Mouse (Mus musculus): ENCODE measurements at regions not wholly inside any gene's neighbourhood (a gene's known extent, or its start where the extent isn't known, plus 50 kb on each side); places are given as distances from the start of the nearest gene placed in this dataset.

GRCm38 (mm10) chr2:11853210-11853973, 75.7 kb downstream of the Ankrd16 start:
- no peak for DNase-seq (ENCODE audit: low read depth, low spot score)

- no peak for DNase-seq (ENCODE audit: low read depth, low spot score)
These were observed 92.3 kb downstream of the Ankrd16 start for GRCm38 (mm10) chr2:11869983-11870382.

GRCm38 (mm10) chr2:11880005-11880404, 102.3 kb downstream of the Ankrd16 start:
- no peak for DNase-seq (ENCODE audit: low read depth, low spot score)

- no peak for DNase-seq (ENCODE audit: low read depth, low spot score)
These were observed 117.3 kb downstream of the Ankrd16 start for GRCm38 (mm10) chr2:11894792-11895568.

- DNase-seq (ENCODE audit: low read depth, low spot score): no peak
These were observed 122.3 kb downstream of the Ankrd16 start for GRCm38 (mm10) chr2:11899698-11900660.

GRCm38 (mm10) chr2:11914782-11915181, 137.1 kb downstream of the Ankrd16 start:
- DNase-seq (ENCODE audit: low read depth, low spot score): peak; percentile 71

- no peak for DNase-seq (ENCODE audit: low read depth, low spot score)
These were observed 139.7 kb downstream of the Ankrd16 start for GRCm38 (mm10) chr2:11917373-11917772.

- no peak for DNase-seq (ENCODE audit: low read depth, low spot score)
These were observed 140.4 kb downstream of the Ankrd16 start for GRCm38 (mm10) chr2:11918070-11918469.

- no peak for DNase-seq (ENCODE audit: low read depth, low spot score)
These were observed 183.1 kb downstream of the Ankrd16 start for GRCm38 (mm10) chr2:11960777-11961176.

- DNase-seq (ENCODE audit: low read depth, low spot score): no peak
These were observed 187.7 kb downstream of the Ankrd16 start for GRCm38 (mm10) chr2:11965374-11965773.

- DNase-seq (ENCODE audit: low read depth, low spot score): no peak
These were observed 189.3 kb downstream of the Ankrd16 start for GRCm38 (mm10) chr2:11967001-11967400.

GRCm38 (mm10) chr2:11971972-11972371, 194.3 kb downstream of the Ankrd16 start:
- DNase-seq (ENCODE audit: low read depth, low spot score): no peak

GRCm38 (mm10) chr2:12001938-12002899, 224.5 kb downstream of the Ankrd16 start:
- no peak for DNase-seq (ENCODE audit: low read depth, low spot score)

GRCm38 (mm10) chr2:12004330-12004729, 226.7 kb downstream of the Ankrd16 start:
- no peak for DNase-seq (ENCODE audit: low read depth, low spot score)

- no peak for DNase-seq (ENCODE audit: low read depth, low spot score)
These were observed 229.5 kb downstream of the Ankrd16 start for GRCm38 (mm10) chr2:12007201-12007600.

- no peak for DNase-seq (ENCODE audit: low read depth, low spot score)
These were observed 233.8 kb downstream of the Ankrd16 start for GRCm38 (mm10) chr2:12011441-12011840.

- no peak for DNase-seq (ENCODE audit: low read depth, low spot score)
These were observed 241.9 kb downstream of the Ankrd16 start for GRCm38 (mm10) chr2:12019607-12020006.

GRCm38 (mm10) chr2:12023402-12024111, 245.9 kb downstream of the Ankrd16 start:
- no peak for DNase-seq (ENCODE audit: low read depth, low spot score)

GRCm38 (mm10) chr2:12026220-12026619, 248.5 kb downstream of the Ankrd16 start:
- DNase-seq (ENCODE audit: low read depth, low spot score): no peak

Data from c-Kit-negative CD71-positive TER-119-positive erythroid progenitor cells, embryonic 14.5 days (primary cell).